Mouse (Mus musculus) left cerebral cortex, postnatal 25 days (tissue): Measurements from ENCODE around the gene E430018J23Rik. TPM values are rescaled to one million over a fixed set of nuclear protein-coding genes. Genes with fewer than 3 reads are reported as not detected.
"Not testable (repeated sequence)": the region's sequence is repeated elsewhere in the genome, so short reads cannot be mapped to it uniquely, and the experiment has no call there.

Source experiments
- DNase-seq, 2 experiments: peaks; one replicate each; pipeline ENCODE4 v3.0.0; 2022; ENCODE audit warnings: low spot score in 2 of 2, mixed read lengths in 1 of 2
- intact Hi-C: fragments of 180-260 bp; cut with DNase I; formaldehyde crosslinking; loops from one replicate; pipeline ENCODE4 v1.15.1; 2025
- total RNA-seq, 2 experiments: library from RNA; stranded (reverse); gene quantifications; 2 replicates each; pipeline ENCODE4 v1.2.3; 2021

The E430018J23Rik gene
- total RNA-seq, 2 experiments from 2014 or later = 6.6 to 7.9 TPM

GRCm38 (mm10) chr7:127345512-127346325 lies 47.7 kb downstream of the E430018J23Rik start, which contains the start of gene Zfp768:
Gene Zfp768, minus strand, starts transcription at chr7:127345589.
- peak; percentile 86 to 88 for DNase-seq
- intact Hi-C loops = loop anchor here (10.0 kb wide), 1 partner anchor 269 kb away; the partner anchor contains the start of gene Zfp629

- DNase-seq = peak in 1 of 2 experiments; percentile 57
- intact Hi-C loops = loop anchor here (10.0 kb wide), 1 partner anchor 270 kb away; the partner anchor contains the start of gene Zfp629
Observed at GRCm38 (mm10) chr7:127345092-127345491, 48.3 kb downstream of the E430018J23Rik start.

- DNase-seq = no peak
- intact Hi-C loops = loop anchor here (10.0 kb wide), 1 partner anchor 270 kb away; the partner anchor contains the start of gene Zfp629
Observed at GRCm38 (mm10) chr7:127344371-127344770, 49.1 kb downstream of the E430018J23Rik start.

- intact Hi-C loops = loop anchor here (10.0 kb wide), 1 partner anchor 271 kb away; the partner anchor contains the start of gene Zfp629
- no peak for DNase-seq
Observed at GRCm38 (mm10) chr7:127343351-127344019, 49.9 kb downstream of the E430018J23Rik start.

GRCm38 (mm10) chr7:127342888-127343287 lies 50.5 kb downstream of the E430018J23Rik start:
- no peak for DNase-seq

GRCm38 (mm10) chr7:127342332-127342731 lies 51.1 kb downstream of the E430018J23Rik start:
- DNase-seq = peak in 1 of 2 experiments; percentile 49
- intact Hi-C loops = loop anchor here (10.0 kb wide), 1 partner anchor 272 kb away; the partner anchor contains the start of gene Zfp629

More at GRCm38 (mm10) chr7:127342888-127343287, 50.5 kb downstream of the E430018J23Rik start:
- intact Hi-C loops = loop anchor here (10.0 kb wide), 1 partner anchor 272 kb away; the partner anchor contains the start of gene Zfp629

- not testable (repeated sequence) for DNase-seq
- intact Hi-C loops = loop anchor here (2.0 to 10.0 kb wide), 2 partner anchors 79 to 273 kb away; partner anchors contain the start of gene Zfp629
Observed at GRCm38 (mm10) chr7:127341861-127342260, 51.6 kb downstream of the E430018J23Rik start.

- DNase-seq = no peak
- intact Hi-C loops = loop anchor here (2.0 to 10.0 kb wide), 2 partner anchors 79 to 273 kb away; partner anchors contain the start of gene Zfp629
Observed at GRCm38 (mm10) chr7:127341356-127341755, 52.1 kb downstream of the E430018J23Rik start.

Other genes starting within 250 kb of the E430018J23Rik start
- 10 to 100 TPM; 81.7 to 84.1 TPM for gene Cd2bp2, start 197.6 kb downstream of the E430018J23Rik start, total RNA-seq
- 10 to 100 TPM; 90.2 to 97.5 TPM for gene Tbc1d10b, start 185.2 kb downstream of the E430018J23Rik start, total RNA-seq
- 1 to 10 TPM; 2.8 to 3.3 TPM for gene Mylpf, start 184.7 kb downstream of the E430018J23Rik start, total RNA-seq
- gene Zfp553, start 160.6 kb downstream of the E430018J23Rik start, total RNA-seq = 10 to 100 TPM; 16.9 to 18.6 TPM
- 1 to 10 TPM; 3.4 to 3.6 TPM for gene Sept1, start 160.5 kb downstream of the E430018J23Rik start, total RNA-seq
- 10 to 100 TPM; 55.3 to 55.5 TPM for gene Zfp771, start 149.4 kb downstream of the E430018J23Rik start, total RNA-seq
- gene Dctpp1, start 132.9 kb downstream of the E430018J23Rik start, total RNA-seq = 10 to 100 TPM; 30.6 to 31.0 TPM
- gene Sephs2, start 119.6 kb downstream of the E430018J23Rik start, total RNA-seq = 10 to 100 TPM; 40.5 to 41.3 TPM
- gene Itgal, start 97.4 kb downstream of the E430018J23Rik start, total RNA-seq = under 1 TPM; 0.34 to 0.94 TPM
- gene Zfp768, start 48.0 kb downstream of the E430018J23Rik start, total RNA-seq = 10 to 100 TPM; 11.7 TPM
- 1 to 10 TPM; 5.4 to 6.7 TPM for gene Zfp747, start 17.6 kb downstream of the E430018J23Rik start, total RNA-seq
- 1 to 10 TPM; 2.8 to 4.0 TPM for gene 9130019O22Rik, start 6.5 kb downstream of the E430018J23Rik start, total RNA-seq
- gene Zfp764, start 13.2 kb upstream of the E430018J23Rik start, total RNA-seq = 1 to 10 TPM; 4.5 TPM
- 10 to 100 TPM; 13.0 to 16.8 TPM for gene Zfp688, start 28.4 kb upstream of the E430018J23Rik start, total RNA-seq
- gene Zfp689, start 55.5 kb upstream of the E430018J23Rik start, total RNA-seq = 1 to 10 TPM; 5.8 to 8.2 TPM
- 10 to 100 TPM; 27.1 to 32.2 TPM for gene Prr14, start 66.0 kb upstream of the E430018J23Rik start, total RNA-seq
- 10 to 100 TPM; 56.2 to 56.9 TPM for gene Fbrs, start 85.6 kb upstream of the E430018J23Rik start, total RNA-seq
- gene Srcap, start 118.4 kb upstream of the E430018J23Rik start, total RNA-seq = 100 to 1,000 TPM; 101 to 116 TPM
- gene Gm42715, start 126.0 kb upstream of the E430018J23Rik start, total RNA-seq = 10 to 100 TPM; 10.6 to 11.6 TPM
- not detected for gene Tmem265, start 167.8 kb upstream of the E430018J23Rik start, total RNA-seq
- gene Phkg2, start 179.7 kb upstream of the E430018J23Rik start, total RNA-seq = 10 to 100 TPM; 76.9 to 89.1 TPM
- gene Ccdc189, start 195.0 kb upstream of the E430018J23Rik start, total RNA-seq = 1 to 10 TPM; 6.8 to 7.7 TPM
- 10 to 100 TPM; 69.4 to 71.4 TPM for gene Rnf40, start 195.1 kb upstream of the E430018J23Rik start, total RNA-seq
- gene Zfp629, start 222.2 kb upstream of the E430018J23Rik start, total RNA-seq = 10 to 100 TPM; 22.2 to 24.8 TPM